Mouse (Mus musculus): Measurements from ENCODE around the gene Il2rb.

Il2rb gene

DNA sequence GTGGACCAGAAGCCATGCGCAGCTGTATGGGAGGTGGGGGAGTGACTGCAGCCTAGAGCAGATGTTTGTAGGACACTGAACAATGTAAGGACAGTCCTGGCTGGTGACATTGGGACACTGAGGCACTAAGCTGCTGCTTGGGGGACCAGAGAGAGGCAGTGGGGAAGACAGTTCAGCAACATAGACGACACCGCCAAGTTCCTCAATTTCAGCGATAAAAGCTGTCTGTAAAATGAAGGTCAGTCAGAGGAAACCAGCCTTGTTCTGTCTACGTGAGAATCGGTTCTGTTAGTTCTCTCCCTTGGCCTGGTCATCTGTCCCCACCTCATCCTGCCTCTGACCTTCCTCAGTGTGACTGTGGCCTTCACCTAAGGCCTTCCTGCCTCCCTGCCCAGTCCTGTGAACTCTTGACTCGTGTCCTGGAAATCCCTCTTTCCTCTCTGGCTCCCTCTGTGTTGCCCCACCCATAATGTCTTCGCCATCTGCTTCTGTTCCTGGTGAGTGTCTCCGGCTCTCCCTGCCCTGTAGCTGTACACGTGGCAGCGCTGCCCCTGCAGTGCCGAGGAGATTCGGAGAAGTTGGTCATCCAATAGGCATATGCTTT is 25.1 kb upstream of the Il2rb start:
- in situ Hi-C loops (cut with MseI, MboI): no loop called here

GRCm38 (mm10) chr15:78518221-78518620 is 23.1 kb upstream of the Il2rb start:
- in situ Hi-C loops (cut with MseI, MboI): no loop called here

- in situ Hi-C loops (cut with MseI, MboI): no loop called here
Measured at GRCm38 (mm10) chr15:78515759-78516158, 20.7 kb upstream of the Il2rb start.

DNA sequence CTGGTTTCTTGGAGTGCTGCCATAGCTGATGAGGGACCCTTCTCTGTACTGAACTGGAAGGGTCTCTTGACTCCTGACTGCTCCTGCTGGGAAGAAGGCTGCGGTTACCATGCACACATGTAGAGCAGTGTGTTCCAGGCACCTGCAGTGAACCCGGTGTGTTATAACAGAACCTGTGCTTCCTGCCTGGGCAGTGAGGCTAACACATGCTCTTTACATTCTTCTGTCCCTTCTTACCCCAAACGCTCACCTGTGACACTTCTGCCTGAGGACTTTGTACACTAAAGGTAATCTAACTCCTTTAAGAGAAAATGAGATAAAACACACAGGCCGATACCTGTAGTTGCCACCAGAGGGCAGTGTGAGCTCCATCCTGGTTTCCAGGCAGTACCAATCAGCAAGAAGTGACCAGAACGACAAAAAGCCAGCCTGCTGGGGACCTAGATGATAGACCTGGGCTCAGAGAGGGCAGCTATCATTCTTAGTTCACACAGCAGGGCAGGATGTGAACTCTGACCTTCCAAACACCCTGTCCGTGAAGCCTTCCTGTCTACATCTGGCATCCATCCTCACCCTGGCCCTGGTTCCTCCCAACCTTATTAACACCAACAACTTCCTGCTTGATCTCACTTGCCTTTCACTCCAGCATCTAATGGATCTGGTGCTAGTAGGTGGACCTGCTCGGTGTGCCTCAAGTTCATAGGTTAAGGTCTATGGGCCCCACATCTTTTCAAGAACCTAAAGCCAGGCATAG is 19.5 kb upstream of the Il2rb start:
- in situ Hi-C loops (cut with MseI, MboI): no loop called here

GRCm38 (mm10) chr15:78513019-78513418 is 17.9 kb upstream of the Il2rb start:
- in situ Hi-C loops (cut with MseI, MboI): no loop called here

- in situ Hi-C loops (cut with MseI, MboI): no loop called here
Measured at GRCm38 (mm10) chr15:78511951-78512350, 16.9 kb upstream of the Il2rb start.

DNA sequence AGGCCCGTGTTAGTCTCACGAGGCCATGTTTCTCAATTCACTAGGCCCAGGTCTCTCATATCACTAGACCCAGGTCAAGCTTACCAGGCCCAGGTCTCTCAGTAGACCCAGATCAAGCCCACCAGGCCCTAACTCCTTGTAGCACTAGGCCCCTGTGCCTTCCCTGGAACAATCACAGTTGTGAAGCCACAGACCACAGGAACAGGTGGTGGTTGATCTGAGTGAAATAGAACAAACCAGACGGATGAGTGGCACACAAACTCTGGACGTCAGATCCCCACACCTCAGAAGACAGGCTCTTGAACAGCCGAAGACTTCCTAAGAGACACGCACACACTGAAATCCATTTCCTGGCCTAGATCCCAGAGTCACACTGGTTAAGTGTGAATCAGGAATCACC is 15.7 kb upstream of the Il2rb start:
- in situ Hi-C loops (cut with MseI, MboI): no loop called here

DNA sequence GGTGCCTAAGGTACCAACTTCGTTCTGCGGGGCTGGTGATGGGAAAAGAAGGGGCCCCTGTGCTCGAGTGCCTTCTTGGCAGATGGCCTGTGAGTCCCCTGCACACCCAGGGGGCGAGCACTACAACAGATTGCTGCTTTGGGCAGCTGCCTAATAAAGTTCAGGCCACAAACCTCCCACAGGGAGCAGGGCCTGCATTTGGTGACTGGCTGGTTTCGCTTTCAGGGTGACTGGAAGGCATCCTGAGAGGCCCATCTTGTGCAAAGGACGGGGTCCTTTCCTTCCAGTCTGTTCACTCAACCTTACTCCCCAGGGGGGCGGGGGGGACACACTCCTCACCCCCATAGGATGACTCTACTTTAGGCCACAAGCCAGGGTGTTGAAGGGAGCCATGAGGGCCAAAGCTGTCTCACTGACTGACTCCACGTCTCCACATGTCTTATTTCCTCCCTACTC is 15.1 kb upstream of the Il2rb start:
- in situ Hi-C loops (cut with MseI, MboI): no loop called here

GRCm38 (mm10) chr15:78509297-78509899 is 14.3 kb upstream of the Il2rb start:
- in situ Hi-C loops (cut with MseI, MboI): no loop called here

- in situ Hi-C loops (cut with MseI, MboI): no loop called here
Measured at GRCm38 (mm10) chr15:78508443-78508842, 13.4 kb upstream of the Il2rb start.

DNA sequence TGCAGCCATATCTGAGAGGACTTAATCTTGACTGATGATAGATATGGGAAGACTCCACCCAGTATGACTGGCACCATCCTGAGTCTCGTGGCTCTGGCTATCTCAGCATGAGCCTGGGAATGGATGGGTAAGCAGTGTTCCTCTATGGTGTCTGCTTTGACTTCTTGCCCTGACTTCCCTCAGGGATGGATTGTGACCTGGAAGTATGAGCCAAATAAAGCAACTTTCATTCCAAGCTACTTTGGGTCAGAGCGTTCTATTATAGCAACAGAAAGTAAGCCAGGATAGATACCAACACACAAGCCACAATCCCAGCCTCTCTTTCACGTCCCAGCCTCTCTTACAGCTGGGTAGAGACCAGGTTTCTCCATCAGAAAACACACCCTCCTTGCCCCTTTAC is 10.5 kb upstream of the Il2rb start:
- in situ Hi-C loops (cut with MseI, MboI): no loop called here

GRCm38 (mm10) chr15:78504816-78505215 is 9.7 kb upstream of the Il2rb start:
- in situ Hi-C loops (cut with MseI, MboI): no loop called here

GRCm38 (mm10) chr15:78504013-78504412 is 8.9 kb upstream of the Il2rb start:
- in situ Hi-C loops (cut with MseI, MboI): no loop called here

DNA sequence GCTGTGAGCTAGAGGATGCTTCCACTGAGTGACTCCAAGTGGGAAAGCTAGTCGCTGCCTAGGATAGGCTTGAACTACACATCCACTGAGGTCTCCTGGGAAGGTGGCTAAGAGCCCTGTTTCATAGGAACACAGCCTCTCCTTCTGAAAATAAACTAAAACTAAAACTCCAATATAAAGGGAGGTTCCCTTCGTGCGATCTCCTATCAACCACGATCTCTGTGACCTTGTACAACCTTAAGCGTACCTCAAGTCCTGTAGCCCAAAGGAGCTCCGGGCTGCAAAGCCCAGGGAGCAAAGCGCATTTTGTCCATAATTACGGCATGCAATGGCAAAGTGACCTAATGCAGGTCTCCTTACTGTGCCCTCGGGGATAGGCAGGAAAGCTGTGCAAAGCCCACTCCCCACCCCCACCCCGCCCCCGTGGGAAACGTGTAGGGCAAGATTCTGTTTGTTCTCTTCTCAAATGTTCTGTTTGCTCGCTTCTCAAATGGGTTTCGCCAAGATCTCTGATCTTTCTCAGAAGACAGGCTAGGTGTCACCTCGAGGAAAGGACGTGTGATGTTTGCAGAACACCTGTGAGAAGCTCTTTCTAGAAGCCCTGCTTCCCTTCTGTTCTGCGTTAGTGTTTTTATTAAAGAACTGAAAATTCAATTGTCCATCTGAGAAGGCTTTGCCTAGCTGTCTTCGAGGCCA is 7.5 kb upstream of the Il2rb start:
- in situ Hi-C loops (cut with MseI, MboI): no loop called here

- in situ Hi-C loops (cut with MseI, MboI): no loop called here
Measured at GRCm38 (mm10) chr15:78493401-78494010, 1.6 kb downstream of the Il2rb start.

GRCm38 (mm10) chr15:78491301-78491700 is 3.8 kb downstream of the Il2rb start:
- in situ Hi-C loops (cut with MseI, MboI): no loop called here

- in situ Hi-C loops (cut with MseI, MboI): no loop called here
Measured at GRCm38 (mm10) chr15:78489906-78490305, 5.2 kb downstream of the Il2rb start.

DNA sequence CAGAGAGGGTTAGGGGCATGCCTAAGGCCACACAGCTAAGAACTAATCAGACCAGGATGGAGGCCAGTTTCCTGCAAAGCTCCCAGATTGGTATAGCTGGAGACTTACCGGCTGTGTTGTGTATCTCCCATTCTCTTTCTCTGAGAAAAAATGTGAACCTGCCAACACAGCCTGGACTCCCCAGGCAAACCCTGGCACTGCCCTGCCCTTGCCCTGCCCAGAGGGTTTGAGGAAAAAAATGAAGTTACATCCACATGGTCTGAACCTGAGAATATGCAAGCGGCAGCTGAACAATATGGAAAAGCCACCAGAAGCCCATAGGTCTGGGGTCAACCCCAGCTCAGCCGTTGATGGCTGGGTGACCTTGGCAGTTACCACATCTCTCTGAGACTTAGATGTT is 5.8 kb downstream of the Il2rb start:
- in situ Hi-C loops (cut with MseI, MboI): no loop called here

DNA sequence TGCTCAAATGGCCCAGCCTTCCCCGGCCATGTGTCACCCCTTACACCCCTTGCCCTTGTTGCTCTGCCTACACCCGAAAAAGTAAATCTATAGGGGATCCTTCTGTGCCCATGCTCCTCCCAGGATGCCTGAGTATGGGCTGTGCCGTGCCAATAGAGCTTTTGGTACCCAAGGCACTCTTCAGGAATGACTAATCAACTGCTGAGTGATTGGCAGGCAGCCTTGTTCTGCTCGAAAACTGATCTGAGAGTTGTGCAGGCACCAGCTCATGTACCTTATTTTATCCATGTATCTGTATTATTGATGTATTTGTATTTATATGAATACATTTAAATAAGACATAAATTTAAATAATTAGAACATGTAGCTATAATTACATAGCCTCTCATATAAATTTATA is 8.0 kb downstream of the Il2rb start:
- in situ Hi-C loops (cut with MseI, MboI): no loop called here

DNA sequence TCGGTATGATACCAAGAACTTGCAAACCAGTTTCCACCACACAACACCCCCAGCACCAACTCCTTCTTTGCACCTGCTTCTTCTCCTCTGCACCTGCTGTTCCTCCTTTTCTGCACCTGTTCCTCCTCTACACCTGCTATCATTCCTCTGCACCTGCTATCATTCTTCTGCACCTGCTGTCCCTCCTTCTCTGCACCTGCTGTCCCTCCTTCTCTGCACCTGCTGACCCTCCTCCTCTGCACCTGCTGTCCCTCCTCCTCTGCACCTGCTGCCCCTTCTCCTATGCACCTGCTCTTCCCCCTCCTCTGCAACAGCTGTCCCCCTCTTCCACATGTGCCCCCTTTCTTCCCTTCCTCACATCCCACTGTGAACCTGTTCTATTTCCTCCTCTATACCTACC is 8.5 kb downstream of the Il2rb start:
- in situ Hi-C loops (cut with MseI, MboI): no loop called here

DNA sequence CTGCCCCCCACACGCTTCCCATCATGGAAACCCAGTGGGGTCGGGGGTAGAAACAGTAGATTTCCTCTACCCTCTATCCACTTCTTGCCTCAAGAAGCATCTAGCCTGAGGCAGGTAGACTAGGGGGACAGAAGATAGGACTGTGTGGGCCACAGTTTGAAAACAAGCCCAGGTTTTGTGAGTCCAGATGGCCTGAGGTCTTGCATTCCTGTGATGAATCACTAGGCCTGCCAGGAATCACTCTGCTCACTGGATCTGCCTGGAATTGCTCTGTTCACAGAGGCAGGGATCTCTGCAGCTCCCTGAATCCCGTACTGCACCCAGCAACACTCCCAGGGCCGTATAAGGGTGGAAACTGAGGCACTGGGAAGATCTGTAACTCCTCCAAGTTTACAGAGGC is 11.8 kb downstream of the Il2rb start:
- in situ Hi-C loops (cut with MseI, MboI): no loop called here

GRCm38 (mm10) chr15:78482518-78482917 is 12.6 kb downstream of the Il2rb start:
- in situ Hi-C loops (cut with MseI, MboI): no loop called here

Data from mouse trophoblast stem cell (cell line).